In genomic region chr2:120076076-120076705, GRCm38 (mm10) we compare ENCODE assay signal across 8 mouse cellular contexts. TPM values are rescaled to one million over a fixed set of nuclear protein-coding genes. Genes with fewer than 3 reads are reported as not detected.
DNase-seq lines count a peak whose midpoint lies in the region; ATAC-seq and TF ChIP-seq lines count a peak whose summit lies in the region.

No protein-coding gene starts in this region.

- H3K9me3 ChIP-seq in forebrain, embryonic 12.5 days = no peaks in the 10 kb centered on the region
- H3K9me3 ChIP-seq in hindbrain, embryonic 15.5 days = no peaks in the 10 kb centered on the region

- TF ChIP-seq CTCF in brain, embryonic 14.5 days (IDR thresholded peaks at IDR 0.05; ENCODE audit: borderline replicate concordance, extremely low read depth, insufficient read depth, insufficient read length) = peak; percentile 55

- peak overlapping the region; percentile 41 for H3K4me3 ChIP-seq in forebrain, embryonic 12.5 days (replicated peaks)
- H3K4me3 ChIP-seq in hindbrain, embryonic 15.5 days = peak overlapping the region; percentile 44

- ATAC-seq in forebrain, embryonic 12.5 days (ENCODE audit: low FRiP score) = peak; percentile 67; the same call in 1 of the 2 replicates
- ATAC-seq in hindbrain, embryonic 15.5 days (ENCODE audit: low FRiP score, low read depth) = peak; percentile 80; the same call in 1 of the 2 replicates
- peak; percentile 91 for ATAC-seq in megakaryocyte progenitor cell, adult 5-6 weeks (replicated peaks; ENCODE audit: poor library complexity)

- intact Hi-C loops in left cerebral cortex, postnatal 4 days (cut with DNase I) = no loop called here

- peaks cover 50% of the 10 kb centered on the region for H3K27me3 ChIP-seq in forebrain, embryonic 12.5 days
- peaks cover 24% of the 10 kb centered on the region for H3K27me3 ChIP-seq in hindbrain, embryonic 15.5 days

- H3K27ac ChIP-seq in forebrain, embryonic 12.5 days = no peak overlapping the region
- no peak overlapping the region for H3K27ac ChIP-seq in hindbrain, embryonic 15.5 days (replicated peaks)

- H3K9ac ChIP-seq in forebrain, embryonic 12.5 days = 0 out of 2 replicates have a peak overlapping the region, but pooled peaks have one; percentile 21
- peak overlapping the region; percentile 36 for H3K9ac ChIP-seq in hindbrain, embryonic 15.5 days

- peaks cover 11% of the 10 kb centered on the region for H3K4me1 ChIP-seq in forebrain, embryonic 12.5 days
- peaks cover 10% of the 10 kb centered on the region for H3K4me1 ChIP-seq in hindbrain, embryonic 15.5 days (replicated peaks)

- no peaks in the 10 kb centered on the region for H3K36me3 ChIP-seq in forebrain, embryonic 12.5 days (replicated peaks)
- H3K36me3 ChIP-seq in hindbrain, embryonic 15.5 days = no peaks in the 10 kb centered on the region

- DNase-seq in ES-CJ7 (ENCODE audit: low read depth, low spot score) = peak; percentile 79
- DNase-seq in brain, embryonic 14.5 days (ENCODE audit: low read depth) = peak; percentile 65
- peak; percentile 51 for DNase-seq in left cerebral cortex, postnatal 4 days
- peak; percentile 35 for DNase-seq in skeletal muscle tissue, adult 2 months (ENCODE audit: low read depth, low spot score)
- no peak for DNase-seq in spleen, postnatal 36 days (ENCODE audit: low spot score in 2 of 2)

- TF ChIP-seq POLR2A in brain, embryonic 14.5 days (IDR thresholded peaks at IDR 0.05; ENCODE audit: borderline replicate concordance, extremely low read depth, insufficient read depth, insufficient read length, poor library complexity, severe bottlenecking) = no peak

- H3K4me2 ChIP-seq in forebrain, embryonic 12.5 days = peak overlapping the region; percentile 58
- peak overlapping the region; percentile 74 for H3K4me2 ChIP-seq in hindbrain, embryonic 15.5 days

- WGBS in forebrain, embryonic 12.5 days = 1% methylated on average over 36 of the region's 36 CpGs
- WGBS in hindbrain, embryonic 15.5 days = 2% methylated on average over 36 of the region's 36 CpGs

RNA-seq across cellular contexts. Expression of gene Pla2g4b, which starts 43.0 kb away (rescaled TPM):
- 26.3 and 28.7 TPM in 2 replicates for polyA plus RNA-seq in brain, embryonic 14.5 days (2012; rRNA removed)
- 3.4 and 3.6 TPM in 2 replicates for polyA plus RNA-seq in forebrain, embryonic 12.5 days (2016; fragmentation: Nextera tagmentation; extraction: Ambion mirVana)
- polyA plus RNA-seq in hindbrain, embryonic 15.5 days (2015; fragmentation: Nextera tagmentation; extraction: Ambion mirVana) = 3.3 and 3.6 TPM in 2 replicates
- total RNA-seq in left cerebral cortex, postnatal 4 days (2021) = 1 to 10 TPM; 7.1 to 8.1 TPM
- 1.2 and 1.4 TPM in 2 replicates for total RNA-seq in megakaryocyte progenitor cell, adult 5-6 weeks (2015)
- 0.51 and 3.7 TPM in 2 replicates for total RNA-seq in megakaryocyte progenitor cell, adult 5-6 weeks (2017)

RNA-seq across cellular contexts. Expression of gene Gm28042, which starts 48.9 kb away (rescaled TPM):
- 24.3 and 29.6 TPM in 2 replicates for polyA plus RNA-seq in brain, embryonic 14.5 days (2012; rRNA removed)
- 6.9 and 7.3 TPM in 2 replicates for polyA plus RNA-seq in forebrain, embryonic 12.5 days (2016; fragmentation: Nextera tagmentation; extraction: Ambion mirVana)
- polyA plus RNA-seq in hindbrain, embryonic 15.5 days (2015; fragmentation: Nextera tagmentation; extraction: Ambion mirVana) = 4.8 and 6.1 TPM in 2 replicates
- 1 to 10 TPM; 3.7 to 5.4 TPM for total RNA-seq in left cerebral cortex, postnatal 4 days (2021)
- 2.2 and 4.1 TPM in 2 replicates for total RNA-seq in megakaryocyte progenitor cell, adult 5-6 weeks (2015)
- 0.50 and 0.51 TPM in 2 replicates for total RNA-seq in megakaryocyte progenitor cell, adult 5-6 weeks (2017)

RNA-seq across cellular contexts. Expression of gene Jmjd7, which starts 48.9 kb away (rescaled TPM):
- polyA plus RNA-seq in brain, embryonic 14.5 days (2012; rRNA removed) = 16.6 and 23.5 TPM in 2 replicates
- polyA plus RNA-seq in forebrain, embryonic 12.5 days (2016; fragmentation: Nextera tagmentation; extraction: Ambion mirVana) = 19.3 and 20.2 TPM in 2 replicates
- polyA plus RNA-seq in hindbrain, embryonic 15.5 days (2015; fragmentation: Nextera tagmentation; extraction: Ambion mirVana) = 18.2 and 19.5 TPM in 2 replicates
- total RNA-seq in left cerebral cortex, postnatal 4 days (2021) = 10 to 100 TPM; 10.2 to 11.1 TPM
- total RNA-seq in megakaryocyte progenitor cell, adult 5-6 weeks (2015) = 2.6 and 5.0 TPM in 2 replicates
- 1.7 and 5.4 TPM in 2 replicates for total RNA-seq in megakaryocyte progenitor cell, adult 5-6 weeks (2017)

Comparison
In these comparisons a context has a peak if more than half of its experiments do, and no peak if none do; other contexts are left out.
1. DNase-seq: peak in ES-CJ7 (single experiment), brain, embryonic 14.5 days (single experiment), left cerebral cortex, postnatal 4 days (single experiment) and skeletal muscle tissue, adult 2 months (single experiment); none in spleen, postnatal 36 days (0 of 2).
2. Peak in every context shown above with its lines, with median percentiles within 50 percentile points of each other: ATAC-seq.